Mouse (Mus musculus) mouse trophoblast stem cell (cell line): Measurements from ENCODE around the gene Fam151a.
"Not testable (repeated sequence)": the region's sequence is repeated elsewhere in the genome, so short reads cannot be mapped to it uniquely, and the experiment has no call there.

Experiments
- in situ Hi-C, 2 experiments: fragments of 300-500 bp; cut with MseI, MboI; formaldehyde crosslinking; loops; 2 replicates in 1 of 2; 3 replicates in 1 of 2; pipeline ENCODE4 v1.15.1; 2025

The Fam151a gene

DNA sequence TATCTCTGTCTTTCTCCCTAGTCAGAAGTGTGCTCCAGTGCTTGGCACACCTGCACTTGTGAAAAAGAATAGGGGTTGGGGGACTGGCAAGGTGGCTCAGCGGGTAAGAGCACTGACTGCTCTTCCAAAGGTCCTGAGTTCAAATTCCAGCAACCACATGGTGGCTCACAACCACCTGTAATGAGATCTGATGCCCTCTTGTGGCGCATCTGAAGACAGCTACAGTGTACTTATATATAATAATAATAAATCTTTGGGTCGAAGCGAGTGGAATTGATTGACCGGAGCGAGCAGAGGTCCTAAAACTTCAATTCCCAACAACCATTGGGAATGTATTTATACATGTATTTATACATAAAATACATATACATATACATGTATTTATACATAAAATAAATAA lies 42.1 kb downstream of the Fam151a start:
- in situ Hi-C loops: not testable (repeated sequence)

DNA sequence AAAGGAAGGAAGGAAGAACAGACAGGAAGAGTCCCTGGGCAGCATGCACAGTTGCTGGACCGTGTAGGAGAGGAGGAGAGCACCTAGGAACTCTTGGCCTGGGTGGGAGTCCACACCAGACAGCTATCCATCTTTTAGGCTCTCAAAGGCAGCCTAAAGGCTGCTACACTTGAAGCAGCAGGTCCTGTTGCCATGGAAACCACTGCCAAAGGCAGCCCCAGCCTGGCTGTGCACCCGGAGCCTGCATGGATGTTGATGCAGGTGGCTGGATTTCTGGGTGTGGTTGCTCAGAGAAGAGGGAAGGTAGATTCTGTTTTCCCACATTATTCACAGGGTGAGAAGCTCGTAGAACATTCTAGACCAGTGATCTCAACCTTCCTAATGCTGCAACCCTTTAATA lies 43.3 kb downstream of the Fam151a start:
- in situ Hi-C loops: no loop called here

DNA sequence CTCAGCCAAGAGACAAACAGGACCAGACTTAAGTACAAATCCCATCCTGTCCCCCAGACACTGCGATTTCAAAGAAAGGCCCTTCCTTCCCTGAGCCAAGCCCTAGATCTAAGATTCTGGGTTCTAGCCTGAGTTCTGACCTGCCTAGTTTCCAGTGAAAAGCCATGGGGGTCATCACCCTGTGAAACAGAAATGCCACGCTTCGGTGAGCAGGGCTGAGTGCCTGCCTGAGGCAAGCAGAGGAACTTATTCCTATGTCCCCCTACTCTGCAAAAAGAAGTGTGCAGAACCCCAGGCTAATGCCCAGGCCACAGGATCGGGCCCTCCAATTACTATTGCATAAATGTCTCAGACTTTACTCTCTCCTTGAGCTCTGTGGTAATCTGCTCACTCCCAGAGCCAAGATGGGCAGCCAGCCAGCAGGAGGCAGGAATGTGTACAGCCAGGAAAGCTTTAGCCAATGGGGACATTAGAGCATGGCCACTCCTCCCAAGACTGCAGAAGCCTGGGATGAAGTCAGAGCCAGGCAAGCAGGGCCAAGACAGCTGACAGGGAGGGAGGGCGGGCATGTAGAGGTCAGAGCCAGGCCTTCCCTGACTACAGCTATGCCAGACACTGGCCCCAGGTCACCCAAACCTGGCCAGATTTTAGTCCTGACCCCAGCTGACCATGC lies 44.6 kb downstream of the Fam151a start:
- in situ Hi-C loops: no loop called here

DNA sequence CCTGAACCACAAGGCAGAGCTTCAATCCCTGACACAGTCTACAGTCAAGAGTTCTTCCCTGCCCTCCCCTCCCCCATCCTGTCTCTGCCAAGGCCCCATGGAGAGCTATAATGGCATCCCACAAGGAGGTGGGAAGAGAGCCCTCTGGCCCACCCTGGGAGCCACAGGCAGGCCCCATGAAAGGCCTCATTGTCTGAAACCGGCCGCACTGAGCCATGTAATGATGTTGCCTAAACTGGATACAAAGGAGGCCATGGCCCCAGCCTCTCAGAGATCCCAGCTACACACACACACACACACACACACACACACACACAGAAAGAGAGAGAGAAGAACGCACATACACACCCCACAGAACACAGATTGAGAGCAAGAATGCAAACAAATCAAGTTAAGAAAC lies 46.4 kb downstream of the Fam151a start:
- in situ Hi-C loops: no loop called here

DNA sequence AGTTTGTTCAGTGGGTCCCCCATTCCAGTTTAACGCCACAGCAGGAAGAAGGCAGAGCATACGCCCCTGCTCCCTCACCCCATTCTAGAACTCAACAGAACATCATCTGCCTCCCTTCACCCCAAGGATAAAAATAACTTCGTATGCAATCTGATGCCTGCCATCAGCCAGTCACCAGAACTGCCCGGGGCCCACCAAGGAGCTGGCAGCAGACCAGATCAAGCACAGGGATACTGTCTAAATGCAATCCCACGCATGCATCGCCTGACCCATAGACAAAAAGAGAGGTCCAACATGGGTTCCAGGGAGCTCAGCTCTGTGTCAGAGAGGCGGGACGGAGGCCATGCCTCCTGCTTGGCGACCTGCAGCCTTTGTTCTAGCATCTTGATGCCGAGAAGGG lies 49.4 kb downstream of the Fam151a start:
- in situ Hi-C loops: no loop called here

DNA sequence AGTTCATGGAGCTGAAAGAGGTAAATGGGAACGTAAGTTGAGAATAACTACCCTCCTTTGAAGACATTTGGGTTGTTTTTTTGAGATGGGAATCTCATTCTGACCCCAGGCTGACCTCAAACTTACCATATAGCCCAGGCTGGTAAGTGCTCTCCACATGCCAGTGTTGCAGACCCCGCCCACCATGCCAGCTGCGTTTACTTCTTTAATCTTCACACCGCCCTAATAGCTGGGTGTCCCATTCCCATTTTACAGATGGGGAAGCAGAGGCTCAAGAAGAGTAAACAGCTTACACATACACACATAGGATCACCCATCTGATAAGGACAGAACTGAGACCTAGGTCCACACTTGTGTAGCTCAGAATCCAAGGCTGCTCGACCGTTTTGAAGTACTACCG lies 51.1 kb downstream of the Fam151a start:
- in situ Hi-C loops: no loop called here

DNA sequence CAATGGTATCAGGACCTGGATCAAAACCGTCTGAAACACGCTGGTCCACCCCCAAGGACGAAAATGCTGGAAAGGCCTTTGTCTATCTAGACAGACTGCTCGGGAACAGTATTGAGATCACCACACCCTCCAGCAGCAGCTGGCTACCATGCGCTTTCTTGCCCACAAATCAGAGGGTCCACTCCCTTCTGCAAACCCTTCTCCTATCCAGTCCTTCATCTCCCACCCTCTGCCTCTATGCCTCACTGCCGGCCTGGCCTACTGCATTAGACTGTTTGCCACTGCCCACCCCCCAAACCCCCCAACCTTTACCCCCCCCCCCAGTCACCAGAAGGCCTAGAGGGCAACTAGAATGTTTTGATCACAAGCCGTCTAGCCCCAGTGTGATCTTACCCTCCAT lies 51.7 kb downstream of the Fam151a start:
- in situ Hi-C loops: no loop called here

DNA sequence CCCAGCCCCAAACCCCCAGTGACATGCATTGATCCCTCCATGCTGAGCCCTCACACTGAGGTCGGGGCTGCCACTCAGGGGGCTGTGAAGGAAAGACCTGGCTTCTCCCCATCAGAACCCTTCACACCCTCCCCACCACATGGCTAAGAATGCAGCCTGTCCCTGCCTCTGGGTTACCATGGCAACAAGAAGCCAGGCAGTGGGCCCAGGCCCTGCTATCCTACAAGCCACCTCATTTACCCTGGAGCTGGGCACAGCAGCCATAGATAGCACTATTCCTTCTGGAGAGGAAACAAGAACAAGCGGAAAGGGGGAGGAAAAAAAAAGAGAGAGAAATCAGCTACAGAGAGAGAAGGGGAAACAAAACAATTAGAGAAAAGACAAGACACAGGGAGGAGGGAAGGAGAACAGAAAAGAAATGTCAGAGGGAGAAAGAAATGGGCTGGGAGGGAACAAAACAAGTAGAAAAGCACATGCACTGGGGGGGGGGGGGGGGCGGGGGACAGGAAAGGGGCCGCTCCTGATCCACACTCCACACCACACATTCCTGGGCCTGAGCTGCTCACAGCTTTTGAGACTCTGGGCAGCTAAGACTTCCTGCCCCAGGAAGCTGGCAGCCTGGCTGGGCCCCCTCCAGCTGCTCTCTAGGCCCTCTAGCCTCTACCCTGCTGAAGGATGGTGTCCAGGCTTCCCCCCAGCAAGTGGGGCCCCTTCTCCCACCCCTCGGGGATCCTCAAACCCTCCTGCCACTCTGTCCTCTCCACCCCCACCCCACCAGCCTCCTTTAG lies 52.3 kb downstream of the Fam151a start:
- in situ Hi-C loops: no loop called here

DNA sequence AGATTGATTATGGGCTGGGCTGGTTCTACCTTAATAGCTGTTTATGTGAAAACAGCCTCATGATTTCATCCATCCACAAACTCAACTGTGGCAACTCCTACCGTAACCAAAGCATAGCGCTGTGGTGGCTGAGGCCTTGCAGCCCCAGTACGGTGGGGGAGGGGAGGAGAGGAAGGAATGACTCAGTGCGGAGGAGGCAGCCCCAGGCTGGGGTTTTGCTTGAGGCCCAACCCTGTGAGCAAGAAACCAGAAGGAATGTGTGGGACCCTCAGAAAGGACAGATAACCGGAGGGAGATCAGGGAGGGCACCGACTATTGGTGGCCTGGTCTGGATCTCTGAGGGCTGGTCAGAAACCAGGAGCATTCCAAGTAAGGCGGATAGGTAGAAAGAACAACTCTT lies 54.1 kb downstream of the Fam151a start:
- in situ Hi-C loops: no loop called here

DNA sequence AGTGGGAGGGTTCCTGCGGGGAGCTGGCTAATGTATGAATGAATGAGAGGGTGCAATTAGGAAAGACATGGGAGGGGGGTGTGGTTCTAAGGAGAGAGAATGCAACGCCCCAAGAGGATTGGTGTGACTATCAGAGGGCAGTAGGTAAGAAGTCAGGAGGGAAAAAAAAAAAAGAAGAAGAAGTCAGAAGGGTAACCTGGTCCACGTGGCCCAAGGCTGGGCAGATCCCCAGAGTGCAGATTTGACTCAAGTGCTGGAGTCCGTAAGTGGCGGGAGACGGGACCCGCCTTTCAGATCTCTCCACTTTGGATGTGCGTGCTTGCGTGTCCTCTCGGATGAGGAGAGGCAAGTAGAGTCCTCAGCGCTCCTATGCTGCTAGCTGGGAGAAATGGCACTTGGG lies 54.9 kb downstream of the Fam151a start:
- in situ Hi-C loops: no loop called here

DNA sequence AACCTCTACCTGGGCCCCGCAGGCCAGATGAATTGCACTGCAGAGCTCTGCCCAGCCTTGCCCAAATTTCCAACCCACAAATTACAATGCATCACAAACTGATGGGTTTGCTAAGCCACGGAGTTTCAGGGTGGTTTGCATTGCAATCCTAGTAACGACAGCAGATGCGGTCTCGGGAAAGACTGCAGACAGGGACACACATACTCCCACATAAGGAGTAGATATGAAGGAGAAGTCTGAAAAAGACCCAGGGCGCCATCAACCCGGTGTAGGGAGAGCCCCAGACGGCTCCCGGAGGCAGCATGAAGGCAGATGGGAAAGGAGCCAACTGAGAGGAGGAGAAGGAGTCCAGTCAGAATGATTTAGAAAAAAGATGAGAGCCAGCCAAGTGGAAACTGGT lies 56.0 kb downstream of the Fam151a start:
- in situ Hi-C loops: no loop called here

DNA sequence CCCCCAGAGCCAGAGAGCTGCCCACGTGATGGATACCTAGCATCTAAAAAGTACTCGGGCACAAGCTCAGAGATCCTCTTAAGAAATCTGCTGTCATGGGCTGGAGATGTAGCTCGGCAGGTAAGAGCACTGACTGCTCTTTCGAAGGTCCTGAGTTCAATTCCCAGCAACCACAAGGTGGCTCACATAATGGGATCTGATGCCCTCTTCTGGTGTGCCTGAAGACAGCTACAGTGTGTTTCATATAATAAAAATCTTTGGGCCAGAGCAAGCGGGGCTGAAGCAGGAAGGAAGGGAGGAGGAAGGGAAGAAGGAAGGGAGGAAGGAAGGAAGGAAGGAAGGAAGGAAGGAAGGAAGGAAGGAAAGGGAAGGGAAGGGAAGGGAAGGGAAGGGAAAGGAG lies 56.5 kb downstream of the Fam151a start:
- in situ Hi-C loops: not testable (repeated sequence)

DNA sequence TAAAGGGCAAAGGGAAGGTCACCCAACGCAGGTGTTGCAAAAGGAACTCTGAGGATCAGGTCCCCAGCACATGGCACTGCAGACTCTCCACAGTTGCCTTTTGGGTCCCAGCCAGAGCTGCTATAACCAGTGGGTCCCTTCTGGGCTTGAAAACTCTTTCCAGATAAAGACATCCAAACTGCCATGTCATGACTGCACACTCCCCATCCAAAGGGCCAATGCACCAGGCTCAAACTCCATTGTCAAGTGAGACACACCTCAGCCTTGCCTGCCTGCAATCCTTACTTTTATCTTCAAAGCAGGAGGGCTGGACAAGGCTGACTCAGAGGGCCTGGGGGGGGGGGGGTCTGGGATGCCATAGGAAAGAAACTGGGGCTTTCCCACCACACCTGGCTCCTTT lies 57.2 kb downstream of the Fam151a start:
- in situ Hi-C loops: no loop called here

DNA sequence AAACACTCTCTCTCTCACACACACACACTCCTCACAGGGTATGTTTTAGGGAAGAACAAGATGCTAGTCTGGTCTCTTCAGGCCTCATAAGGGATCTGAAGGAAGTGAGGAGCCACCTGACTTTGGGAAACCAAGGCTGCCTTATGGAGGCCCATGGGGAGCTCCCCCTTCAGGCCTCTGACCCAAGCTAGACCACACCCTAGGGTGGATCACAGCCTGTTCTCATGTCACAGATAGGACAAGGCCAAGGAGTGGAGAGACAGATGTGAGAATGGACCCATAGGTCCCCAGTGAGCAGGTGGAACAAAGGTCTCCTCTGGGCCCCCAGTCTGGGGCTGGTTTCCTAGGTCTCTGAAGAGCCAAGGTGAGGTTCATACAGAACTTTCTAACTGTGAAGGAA lies 58.6 kb downstream of the Fam151a start:
- in situ Hi-C loops: no loop called here

DNA sequence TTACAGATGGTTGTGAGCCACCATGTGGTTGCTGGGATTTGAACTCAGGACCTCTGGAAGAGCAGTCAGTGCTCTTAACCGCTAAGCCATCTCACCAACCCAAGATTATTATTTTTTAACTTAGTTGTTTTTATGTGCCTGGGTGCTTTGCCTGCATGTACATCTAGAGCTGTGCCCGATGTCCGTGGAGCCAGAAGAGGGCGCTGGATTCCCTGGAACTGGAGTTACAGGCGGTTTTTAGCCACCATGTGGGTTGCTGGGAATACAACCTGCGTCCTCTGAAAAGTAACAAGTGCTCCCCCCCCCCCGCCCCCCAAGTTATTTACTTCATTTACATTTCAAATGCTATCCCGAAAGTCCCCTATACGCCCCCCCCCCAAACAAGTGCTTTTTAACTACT lies 60.1 kb downstream of the Fam151a start:
- in situ Hi-C loops: not testable (repeated sequence)

DNA sequence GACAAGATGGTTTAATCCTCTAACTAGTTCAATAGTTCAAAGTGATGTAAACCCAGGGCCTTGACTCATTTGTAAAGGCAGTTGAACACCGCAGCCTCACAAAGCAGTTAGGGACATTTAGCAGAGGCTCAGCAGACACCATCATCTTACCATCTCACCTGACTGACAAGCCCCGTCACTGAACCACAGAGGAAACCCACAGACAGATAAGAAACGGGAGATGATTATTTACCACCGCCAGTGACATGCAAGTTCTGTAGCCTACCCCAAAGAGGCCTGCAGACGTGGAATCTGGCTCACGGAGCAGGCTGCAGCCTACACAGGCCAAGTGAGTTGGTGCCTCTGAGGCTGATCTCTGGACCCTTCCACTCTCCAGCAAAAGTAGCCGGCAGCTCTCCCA lies 60.6 kb downstream of the Fam151a start:
- in situ Hi-C loops: no loop called here

DNA sequence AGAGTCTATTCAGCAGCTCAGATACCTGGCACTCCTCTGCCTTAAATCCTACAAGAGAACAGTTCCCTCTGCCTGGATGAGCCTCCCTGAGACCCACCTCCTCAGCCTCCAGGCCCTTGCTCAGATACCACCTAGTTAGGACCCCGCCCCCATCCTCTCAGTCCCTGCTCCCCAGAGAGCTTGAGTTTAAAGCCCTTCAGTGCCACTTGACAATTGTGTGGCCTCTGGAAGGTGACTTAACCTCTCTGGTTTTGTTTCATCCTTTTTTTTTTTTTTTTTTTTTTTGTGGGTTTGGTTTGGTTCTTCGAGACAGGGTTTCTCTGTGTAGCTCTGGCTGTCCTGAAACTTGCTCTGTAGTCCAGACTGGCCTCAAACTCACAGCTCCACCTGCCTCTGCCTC lies 61.6 kb downstream of the Fam151a start:
- in situ Hi-C loops: no loop called here
